Mouse (Mus musculus) regulatory T cell (primary cell): ENCODE results near the gene Lrmda.

Source experiments
- in situ Hi-C: fragments of 300-600 bp; cut with MboI, MseI; formaldehyde crosslinking; loops from one replicate; pipeline ENCODE4 v1.15.1; 2025; ENCODE audit warnings: high pct_unique_total_duplicates

The Lrmda gene

DNA sequence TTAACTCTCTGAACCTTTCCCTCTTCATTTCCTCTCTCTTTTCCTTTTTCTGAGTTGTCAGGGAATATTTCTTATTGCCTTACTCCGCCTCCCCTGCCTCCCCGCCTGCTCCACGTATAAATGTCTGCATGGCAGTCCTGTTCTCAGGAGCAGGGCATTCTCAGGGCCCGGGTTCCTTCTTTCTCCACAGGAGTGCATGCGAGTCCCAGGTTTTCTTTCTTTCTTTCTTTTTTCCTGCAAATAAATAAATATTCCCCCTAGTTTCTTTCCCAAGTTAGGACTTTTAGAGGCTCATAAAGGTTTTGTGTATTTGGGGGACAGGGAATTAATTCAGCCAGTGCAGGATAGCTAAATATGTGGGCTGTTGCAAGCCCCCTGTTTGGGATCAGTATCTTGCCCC lies 27.7 kb upstream of the Lrmda start:
- in situ Hi-C loops, result loop anchor here (25.0 kb wide), 1 partner anchor 1420 kb away; no protein-coding TSS in a partner anchor

DNA sequence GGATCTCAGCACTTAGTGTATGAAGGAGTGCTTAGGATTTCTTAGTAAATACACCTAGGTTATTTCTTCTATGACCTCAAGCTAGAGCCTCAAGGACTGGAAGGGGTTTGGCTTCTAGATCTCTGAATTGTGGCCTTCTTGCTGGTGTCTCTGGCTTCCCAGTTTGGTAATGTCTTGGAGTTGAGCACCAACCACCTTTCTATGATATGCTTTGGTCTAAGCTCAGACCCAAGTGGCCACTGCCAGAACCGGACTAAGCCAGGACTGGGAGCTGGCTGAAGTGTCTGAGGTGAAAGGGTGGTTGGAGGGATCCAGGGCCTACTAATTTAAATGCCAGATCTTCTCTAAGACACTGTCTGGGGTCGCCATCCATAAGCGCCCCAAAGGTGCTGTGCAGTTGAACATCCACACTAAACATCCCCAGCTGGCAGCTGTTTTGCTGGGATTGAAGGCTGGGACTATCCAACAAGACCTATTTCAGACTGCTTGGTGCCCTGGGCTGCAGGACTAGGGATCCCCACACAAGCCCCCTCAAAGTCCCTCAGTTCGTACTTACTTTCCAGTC lies 27.1 kb upstream of the Lrmda start:
- in situ Hi-C loops, result loop anchor here (25.0 kb wide), 1 partner anchor 1420 kb away; no protein-coding TSS in a partner anchor

DNA sequence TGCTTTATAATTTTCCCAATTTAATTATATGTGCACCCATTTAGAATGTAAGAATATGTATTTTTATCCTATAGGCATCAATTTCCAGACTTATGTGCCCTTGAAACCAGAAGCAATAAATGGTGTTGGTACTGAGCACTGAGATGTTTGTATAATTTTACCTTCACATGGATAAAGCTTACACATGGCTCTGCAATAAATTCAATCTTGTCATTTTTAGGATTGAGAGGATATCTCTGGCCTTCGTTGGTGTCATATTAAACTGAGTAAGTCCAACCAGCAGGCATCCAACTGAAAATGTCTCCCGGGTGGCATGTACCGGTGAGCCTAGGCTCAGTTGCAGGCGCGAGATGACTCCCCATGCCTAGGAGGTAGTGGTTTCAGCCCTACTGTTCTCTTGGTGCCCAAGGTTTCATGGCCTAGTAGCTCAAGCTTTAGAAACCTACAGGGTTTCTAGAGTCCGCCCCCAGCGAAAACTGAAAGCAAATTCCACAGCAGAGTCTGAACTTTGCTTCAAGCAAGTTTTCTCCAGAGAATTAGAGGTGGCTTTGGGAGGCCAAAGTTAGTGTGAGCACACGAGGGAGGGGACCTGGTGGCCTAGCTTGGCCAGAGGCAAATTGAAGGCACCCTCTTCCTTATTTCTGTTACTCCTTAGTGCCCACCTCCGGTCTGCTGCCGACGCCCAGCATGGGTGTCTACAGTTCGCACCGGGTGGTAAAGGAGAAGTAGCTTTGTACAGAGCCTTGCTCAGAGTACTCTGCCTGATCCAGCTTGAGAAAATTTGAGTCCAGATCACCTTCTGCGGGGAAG lies 26.1 kb upstream of the Lrmda start:
- in situ Hi-C loops, result loop anchor here (25.0 kb wide), 1 partner anchor 1419 kb away; no protein-coding TSS in a partner anchor

- in situ Hi-C loops, result loop anchor here (25.0 kb wide), 1 partner anchor 1418 kb away; no protein-coding TSS in a partner anchor
These were observed 25.2 kb upstream of the Lrmda start for GRCm38 (mm10) chr14:21994061-21994990.

DNA sequence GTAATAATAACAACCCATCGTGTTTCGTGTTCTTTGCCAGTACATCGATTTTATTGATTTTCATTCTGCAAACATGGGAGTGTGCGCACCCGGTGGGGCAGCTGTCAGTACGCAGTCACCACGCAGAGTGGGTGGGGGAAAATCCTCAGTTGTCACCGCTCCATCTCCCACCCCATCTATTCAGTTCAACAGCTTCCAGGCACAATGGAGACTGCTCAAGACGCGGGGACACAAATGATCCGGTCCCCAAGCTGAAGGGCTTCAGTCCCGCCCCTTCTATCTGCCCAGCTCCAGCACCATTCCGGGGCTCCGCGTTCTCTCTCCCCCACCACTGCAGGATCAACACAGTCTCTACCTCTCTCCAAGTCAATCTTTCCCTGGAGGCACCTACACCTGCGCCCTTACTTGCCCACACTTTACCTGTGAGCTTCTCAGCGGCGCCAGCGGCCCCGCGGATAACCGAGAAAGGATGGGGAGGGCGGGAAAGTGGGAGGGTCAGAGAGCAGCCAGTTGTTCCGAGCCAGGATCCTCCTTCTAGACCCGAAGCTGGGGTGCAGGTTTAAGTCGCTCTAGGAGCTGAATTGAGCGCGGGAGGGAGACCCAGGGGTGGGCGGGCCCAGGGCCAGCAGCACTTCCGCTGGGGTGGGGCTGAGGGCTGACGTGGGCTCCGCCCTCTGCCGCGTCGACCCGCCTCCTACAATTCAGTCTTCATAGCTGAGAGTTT lies 24.3 kb upstream of the Lrmda start:
- in situ Hi-C loops, result loop anchor here (25.0 kb wide), 1 partner anchor 1417 kb away; no protein-coding TSS in a partner anchor

GRCm38 (mm10) chr14:21999588-21999987 lies 19.9 kb upstream of the Lrmda start:
- in situ Hi-C loops, result loop anchor here (25.0 kb wide), 1 partner anchor 1413 kb away; no protein-coding TSS in a partner anchor

DNA sequence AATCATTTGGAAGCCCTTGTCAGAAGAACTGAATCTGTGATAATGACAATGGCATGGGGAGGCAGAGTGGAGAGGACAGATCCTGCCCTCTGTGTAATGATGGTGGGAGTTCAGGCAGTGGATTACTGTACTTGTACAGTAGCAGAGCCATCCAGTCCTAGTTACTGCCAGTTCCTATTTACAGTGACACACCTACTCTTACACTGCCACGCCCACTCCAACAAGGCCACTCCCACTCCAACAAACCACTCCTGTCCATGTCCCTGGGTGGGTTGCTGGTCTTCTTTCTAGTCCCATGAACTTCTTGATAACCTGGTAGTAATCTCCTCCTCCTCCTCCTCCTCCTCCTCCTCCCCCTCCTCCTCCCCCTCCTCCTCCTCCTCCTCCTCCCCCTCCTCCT lies 16.3 kb upstream of the Lrmda start:
- in situ Hi-C loops, result no loop called here

- in situ Hi-C loops, result no loop called here
These were observed 15.9 kb upstream of the Lrmda start for GRCm38 (mm10) chr14:22003631-22004030.

DNA sequence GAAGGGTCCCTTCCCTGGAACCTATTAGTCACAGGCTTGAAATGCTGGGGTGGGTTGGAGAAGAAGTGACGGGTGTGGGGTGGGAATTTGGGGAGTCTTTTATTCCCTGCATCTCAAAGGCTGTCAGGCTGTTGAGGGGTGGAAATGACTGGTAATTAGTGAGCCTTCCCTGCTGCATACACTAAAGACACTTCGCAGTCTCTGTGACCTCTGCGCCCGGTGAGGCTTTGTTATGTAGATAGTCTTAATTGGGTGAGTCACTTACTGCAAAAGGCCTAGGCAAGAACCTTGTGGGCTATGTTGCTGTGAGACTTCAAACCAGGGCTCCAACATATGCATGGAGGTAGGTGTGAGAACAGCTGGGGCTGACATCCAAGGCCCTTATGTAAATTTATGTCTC lies 14.6 kb upstream of the Lrmda start:
- in situ Hi-C loops, result no loop called here

DNA sequence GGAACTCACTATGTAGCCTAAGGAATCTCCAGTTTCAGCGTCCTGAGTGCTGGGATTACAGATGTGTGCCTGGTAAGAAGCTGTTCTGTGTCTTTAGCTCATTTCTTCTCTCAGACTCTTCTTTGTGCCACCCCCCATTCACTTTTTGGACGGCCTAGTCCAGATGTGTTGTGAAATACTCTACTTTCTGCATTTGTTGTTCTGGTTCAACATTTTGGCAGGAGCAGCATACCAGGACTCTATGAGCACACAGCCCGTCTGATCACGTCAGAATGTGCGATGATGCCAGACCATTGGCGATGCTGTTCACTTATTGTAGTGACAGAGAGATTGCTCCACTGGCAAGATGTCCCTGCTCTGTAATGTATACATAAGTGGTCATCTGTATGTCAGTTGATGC lies 12.5 kb upstream of the Lrmda start:
- in situ Hi-C loops, result no loop called here

DNA sequence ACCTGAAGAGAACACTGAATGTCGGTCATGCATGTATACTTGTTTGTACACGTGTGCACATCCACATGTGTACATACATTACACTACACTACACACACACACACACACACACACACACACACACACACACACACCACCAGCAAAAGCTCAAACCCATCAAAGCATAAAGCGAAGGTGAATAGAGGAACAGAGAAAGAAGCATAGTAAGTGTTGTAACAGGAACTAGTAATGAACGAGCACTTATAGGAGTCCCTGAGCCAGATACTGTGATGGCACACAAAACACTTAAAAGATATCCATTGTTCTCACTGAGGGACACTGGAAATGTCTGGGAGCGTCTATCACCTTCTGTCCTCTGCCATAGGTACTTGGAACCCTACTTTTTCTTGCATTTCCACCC lies 5.2 kb upstream of the Lrmda start:
- in situ Hi-C loops, result no loop called here

DNA sequence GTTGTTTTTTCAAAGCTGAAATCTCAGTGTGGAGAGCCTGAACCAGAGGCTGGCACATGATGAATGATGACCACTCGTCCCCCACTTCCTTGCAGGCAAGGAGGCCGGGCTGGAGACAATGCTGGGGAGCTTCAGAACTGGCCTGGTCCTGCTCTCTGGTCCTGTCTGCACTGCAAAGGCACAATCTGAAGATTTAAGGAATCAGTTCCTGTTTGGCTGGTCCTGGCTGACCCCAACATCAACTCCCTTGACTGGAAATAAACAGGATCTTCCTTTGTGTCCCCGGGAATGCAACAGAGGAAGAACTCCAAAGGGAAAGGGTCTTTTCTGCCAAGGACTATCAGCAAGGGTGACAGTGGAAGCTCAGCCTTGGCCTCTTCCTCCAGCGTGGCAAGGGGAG lies 4.7 kb upstream of the Lrmda start:
- in situ Hi-C loops, result no loop called here

DNA sequence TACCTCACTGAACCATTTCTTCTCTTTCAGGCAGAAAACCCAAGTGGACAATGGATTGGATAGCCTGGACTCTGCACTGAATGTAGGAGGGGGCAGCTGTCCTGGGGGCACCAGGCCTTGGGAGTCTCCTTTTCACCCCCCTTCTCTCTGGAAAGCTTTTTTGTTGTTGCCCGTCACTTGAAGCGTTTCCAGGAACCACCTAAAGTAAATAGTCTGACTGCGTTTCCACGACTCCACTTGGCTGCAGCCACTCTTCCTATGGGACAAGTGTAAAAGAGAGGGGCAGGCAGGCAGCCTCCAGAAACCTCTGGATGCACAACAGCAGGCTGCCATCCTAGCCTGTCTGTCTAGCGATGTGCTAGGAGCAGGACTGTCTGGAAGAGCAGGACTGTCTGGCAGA lies 2.5 kb upstream of the Lrmda start:
- in situ Hi-C loops, result no loop called here

GRCm38 (mm10) chr14:22019949-22020845 lies 685 bp downstream of the Lrmda start:
- in situ Hi-C loops, result no loop called here

DNA sequence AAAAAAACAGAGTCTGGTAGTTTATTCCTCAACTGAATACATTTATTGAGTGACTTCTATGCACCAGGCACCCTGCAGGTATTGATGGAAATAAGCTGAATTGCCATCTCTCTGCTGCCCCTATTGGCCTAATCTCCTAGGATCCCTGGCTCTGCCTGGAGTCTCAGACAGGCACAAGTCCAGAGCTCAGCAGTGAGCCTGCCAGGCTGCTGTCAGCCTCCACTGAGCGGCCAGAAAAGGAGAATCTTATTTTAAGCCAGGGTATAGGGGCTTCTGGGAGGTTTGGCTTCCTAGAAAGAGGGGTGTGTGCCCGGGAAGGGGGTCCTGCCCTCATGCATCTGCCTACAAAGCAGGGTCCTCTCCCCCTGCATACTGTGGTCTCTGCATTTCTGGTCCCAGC lies 1.4 kb downstream of the Lrmda start:
- in situ Hi-C loops, result no loop called here

DNA sequence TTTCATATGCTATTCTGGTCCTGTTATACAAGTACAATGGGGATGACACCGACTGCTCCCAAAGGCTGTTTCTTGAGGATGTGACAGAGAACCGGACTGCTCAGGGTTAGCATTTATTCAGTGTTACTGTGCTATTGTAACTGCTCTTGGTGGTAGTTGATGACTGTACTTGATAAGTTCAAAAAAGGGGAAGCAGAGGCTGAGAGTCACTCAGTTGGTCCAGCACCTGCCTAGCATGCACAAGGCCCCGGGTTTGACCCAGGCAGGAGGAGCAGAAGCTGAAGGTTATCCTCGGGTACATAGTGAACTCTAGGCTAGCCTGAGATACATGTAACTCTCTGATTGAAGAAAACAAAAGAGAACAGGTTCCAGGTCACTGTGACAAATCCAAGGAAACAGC lies 4.0 kb downstream of the Lrmda start:
- in situ Hi-C loops, result no loop called here

DNA sequence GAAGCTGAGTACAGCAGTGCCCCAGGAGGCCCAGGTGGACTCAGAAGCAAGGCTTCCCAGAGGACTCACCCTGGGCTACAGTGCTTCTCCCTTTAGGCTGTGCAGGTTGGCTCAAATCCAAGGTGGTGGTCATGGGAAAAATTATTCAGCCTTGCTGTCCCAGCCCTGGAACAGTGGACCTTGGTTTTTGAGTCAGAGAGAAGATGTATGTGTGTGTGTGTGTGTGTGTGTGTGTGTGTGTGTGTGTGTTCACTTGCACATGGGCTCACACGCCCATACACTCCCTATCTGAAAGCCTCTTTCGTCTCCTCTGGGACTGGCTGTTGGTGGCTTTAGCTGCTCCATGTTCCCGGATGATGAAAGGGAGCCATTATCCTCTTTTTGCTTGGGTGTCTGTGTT lies 16.4 kb downstream of the Lrmda start:
- in situ Hi-C loops, result no loop called here

- in situ Hi-C loops, result no loop called here
These were observed 16.8 kb downstream of the Lrmda start for GRCm38 (mm10) chr14:22036338-22036737.

DNA sequence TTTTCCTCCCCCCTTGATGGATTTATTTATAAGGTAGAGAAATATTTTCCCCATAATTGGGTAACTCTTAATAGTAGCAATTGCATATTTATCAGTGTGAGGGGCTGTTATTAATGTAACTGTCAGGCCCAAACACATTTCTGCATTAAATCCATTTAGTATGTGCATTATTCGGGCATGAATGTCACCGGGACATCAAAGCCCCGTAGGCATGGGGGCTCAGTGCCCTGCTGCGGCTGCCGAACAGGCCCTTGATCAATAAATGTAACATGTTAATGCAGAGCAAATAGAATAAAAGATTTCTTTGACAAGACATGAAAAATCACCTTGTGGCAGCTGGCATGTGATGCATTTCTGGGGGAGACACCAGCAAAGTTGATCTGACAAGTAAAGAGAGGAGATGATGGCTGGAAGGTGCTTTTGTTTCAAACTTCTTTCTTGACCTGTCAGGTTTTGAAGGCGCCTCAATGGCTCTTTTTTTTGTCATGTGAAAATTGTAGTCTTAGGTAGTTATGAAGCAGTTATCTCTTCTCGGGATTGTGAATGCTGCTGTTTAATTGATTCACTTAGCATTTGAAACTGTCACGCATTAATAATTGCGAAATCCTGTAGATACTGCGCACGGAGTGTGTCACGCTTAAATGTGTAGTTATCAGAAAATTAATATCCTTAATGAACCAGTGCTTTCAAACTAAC lies 17.4 kb downstream of the Lrmda start:
- in situ Hi-C loops, result no loop called here
